ENCODE assay signal across 8 mouse cellular contexts in genomic region chr16:46009717-46010116, GRCm38 (mm10). TPM values are rescaled to one million over a fixed set of nuclear protein-coding genes. Genes with fewer than 3 reads are reported as not detected.
DNase-seq lines count a peak whose midpoint lies in the region; ATAC-seq and TF ChIP-seq lines count a peak whose summit lies in the region.

No protein-coding gene starts in this region.

- H3K79me2 ChIP-seq in liver, adult 2 months (ENCODE audit: control insufficient read depth, insufficient read depth, low read length): peaks cover 33% of the 10 kb centered on the region; the same call in 1 of the 2 replicates

- H3K4me2 ChIP-seq in forebrain, embryonic 12.5 days: peak overlapping the region; percentile 84
- H3K4me2 ChIP-seq in liver, embryonic 14.5 days (ENCODE audit: low read depth): peak overlapping the region; percentile 64

- H3K27ac ChIP-seq in liver, adult 2 months (replicated peaks; ENCODE audit: insufficient read depth, low read depth, low read length): peak overlapping the region; percentile 87
- H3K27ac ChIP-seq in forebrain, embryonic 12.5 days: peak overlapping the region; percentile 63
- no peak overlapping the region for H3K27ac ChIP-seq in liver, embryonic 14.5 days

- H3K9ac ChIP-seq in liver, adult 2 months (ENCODE audit: low read depth, low read length): peak overlapping the region; percentile 73
- peak overlapping the region; percentile 65 for H3K9ac ChIP-seq in forebrain, embryonic 12.5 days
- H3K9ac ChIP-seq in liver, embryonic 14.5 days (replicated peaks): peak overlapping the region; percentile 2; the same call in 1 of the 2 replicates

- no peaks in the 10 kb centered on the region for H3K27me3 ChIP-seq in liver, adult 2 months (ENCODE audit: control insufficient read depth, insufficient read depth, low read length)
- H3K27me3 ChIP-seq in forebrain, embryonic 12.5 days: no peaks in the 10 kb centered on the region
- no peaks in the 10 kb centered on the region for H3K27me3 ChIP-seq in liver, embryonic 14.5 days (ENCODE audit: control insufficient read depth, insufficient read depth, low read length)

- no peak for TF ChIP-seq EP300 in liver, embryonic 14.5 days (IDR thresholded peaks at IDR 0.05; ENCODE audit: low read depth)

- peak; percentile 57 for ATAC-seq in forebrain, embryonic 12.5 days (ENCODE audit: low FRiP score)
- no peak for ATAC-seq in liver, embryonic 14.5 days (ENCODE audit: insufficient read depth)

- no peak for TF ChIP-seq CTCF in liver, adult 2 months (IDR thresholded peaks at IDR 0.05; ENCODE audit: low read depth, low read length)
- no peak for TF ChIP-seq CTCF in liver, embryonic 14.5 days (IDR thresholded peaks at IDR 0.05; ENCODE audit: low read depth)

- no peaks in the 10 kb centered on the region for H3K9me3 ChIP-seq in forebrain, embryonic 12.5 days
- no peaks in the 10 kb centered on the region for H3K9me3 ChIP-seq in liver, embryonic 14.5 days (ENCODE audit: control insufficient read depth, low read length)

- 1% methylated on average over 13 of the region's 13 CpGs for WGBS in liver, adult 2 months
- WGBS in forebrain, embryonic 12.5 days: under 1% methylated on average over 13 of the region's 13 CpGs
- WGBS in liver, embryonic 14.5 days (ENCODE audit: insufficient replicate concordance): 3% methylated on average over 13 of the region's 13 CpGs

- H3K4me1 ChIP-seq in liver, adult 2 months (ENCODE audit: control insufficient read depth, insufficient read depth, low read length): peaks cover 14% of the 10 kb centered on the region
- H3K4me1 ChIP-seq in forebrain, embryonic 12.5 days: peaks cover 12% of the 10 kb centered on the region
- peaks cover 0 to 8% of the 10 kb centered on the region in 2 experiments; a peak in 2 of 4 replicates for H3K4me1 ChIP-seq in liver, embryonic 14.5 days (replicated peaks; ENCODE audit: control insufficient read depth in 2 of 2, insufficient read depth in 2 of 2, low read length in 1 of 2)

- DNase-seq in liver, adult 2 months (ENCODE audit: extremely low read depth, low read depth, low spot score): no peak
- no peak for DNase-seq in liver
- DNase-seq in cerebellum, adult 11 months: peak; percentile 54
- DNase-seq in liver, embryonic 14.5 days (ENCODE audit: low read depth in 3 of 3, low spot score in 3 of 3): no peak
- DNase-seq in ovary, postnatal 14 days (ENCODE audit: low spot score): no peak
- DNase-seq in layer of hippocampus, adult 18-20 months (ENCODE audit: low spot score in 2 of 2): no peak
- DNase-seq in lung, postnatal 4 days: no peak

- TF ChIP-seq POLR2A in liver, adult 2 months (IDR thresholded peaks at IDR 0.05; ENCODE audit: extremely low read depth, insufficient read depth, low read length): no peak

- H3K4me3 ChIP-seq in liver, adult 2 months (ENCODE audit: insufficient read depth, low read depth, low read length): peak overlapping the region; percentile 71
- H3K4me3 ChIP-seq in forebrain, embryonic 12.5 days (replicated peaks): peak overlapping the region; percentile 69
- peak overlapping the region; percentile 50 to 56 for H3K4me3 ChIP-seq in liver, embryonic 14.5 days (ENCODE audit: insufficient read depth in 1 of 2, low read depth in 2 of 2, low read length in 2 of 2)

- H3K36me3 ChIP-seq in liver, adult 2 months (ENCODE audit: control insufficient read depth, insufficient read depth, low read length): peaks cover 12% of the 10 kb centered on the region
- H3K36me3 ChIP-seq in forebrain, embryonic 12.5 days (replicated peaks): no peaks in the 10 kb centered on the region
- no peaks in the 10 kb centered on the region for H3K36me3 ChIP-seq in liver, embryonic 14.5 days (replicated peaks; ENCODE audit: control insufficient read depth, insufficient read depth, low read depth)

RNA-seq across cellular contexts. Expression of gene Plcxd2, which starts 0.3 kb away (rescaled TPM):
- 40.7 and 43.6 TPM in 2 replicates for total RNA-seq in liver, adult 2 months (2014; rRNA removed)
- polyA plus RNA-seq in liver, adult 2 months (2012; rRNA removed): 20.2 and 20.8 TPM in 2 replicates
- polyA plus RNA-seq in forebrain, embryonic 12.5 days (2016; fragmentation: Nextera tagmentation; extraction: Ambion mirVana): 11.7 and 12.7 TPM in 2 replicates
- 1.6 and 1.9 TPM in 2 replicates for polyA plus RNA-seq in liver, embryonic 14.5 days (2012; rRNA removed)
- polyA plus RNA-seq in liver, embryonic 14.5 days (2014; fragmentation: Nextera tagmentation; extraction: Ambion mirVana): 1.6 and 2.3 TPM in 2 replicates
- total RNA-seq in layer of hippocampus, adult 18-20 months (2021): 10 to 100 TPM; 11.7 to 14.8 TPM

RNA-seq across cellular contexts. Expression of gene Phldb2, which starts 56.3 kb away (rescaled TPM):
- 51.2 and 58.3 TPM in 2 replicates for total RNA-seq in liver, adult 2 months (2014; rRNA removed)
- 19.1 and 20.0 TPM in 2 replicates for polyA plus RNA-seq in liver, adult 2 months (2012; rRNA removed)
- polyA plus RNA-seq in forebrain, embryonic 12.5 days (2016; fragmentation: Nextera tagmentation; extraction: Ambion mirVana): 27.9 and 35.2 TPM in 2 replicates
- polyA plus RNA-seq in liver, embryonic 14.5 days (2012; rRNA removed): 9.7 and 9.8 TPM in 2 replicates
- polyA plus RNA-seq in liver, embryonic 14.5 days (2014; fragmentation: Nextera tagmentation; extraction: Ambion mirVana): 12.7 and 13.6 TPM in 2 replicates
- total RNA-seq in layer of hippocampus, adult 18-20 months (2021): 1 to 10 TPM; 3.8 to 4.0 TPM

Comparison
In these comparisons a context has a peak if more than half of its experiments do, and no peak if none do; other contexts are left out.
1. H3K9ac ChIP-seq: peak in every context shown above with its lines; median percentile 73 in liver, adult 2 months; 65 in forebrain, embryonic 12.5 days; 2 in liver, embryonic 14.5 days.